Mouse (Mus musculus) limb, embryonic 12.5 days (tissue): ENCODE results near the gene Safb. TPM values are rescaled to one million over a fixed set of nuclear protein-coding genes. Genes with fewer than 3 reads are reported as not detected.
A peak's percentile ranks its signal among the peaks of the same experiment; 100 is the strongest.

Experiments used
- ATAC-seq: fragments of 200-750 bp; cut with Nextera tagmentation; 2 replicates; pipeline ENCODE4 v1.8.0; 2017; ENCODE audit warnings: low read depth, moderate TSS enrichment; ENCODE audit not compliant: insufficient number of reproducible peaks, insufficient read depth, low FRiP score, low TSS enrichment
- H3K27ac ChIP-seq: fragments of 300-500 bp; sonication (generic); 2 replicates; pipeline ENCODE4 v1.5.1; 2016; ENCODE audit warnings: mild to moderate bottlenecking, moderate library complexity
- H3K27me3 ChIP-seq: fragments of 300-500 bp; sonication (generic); 2 replicates; pipeline ENCODE4 v1.6.1; 2016; ENCODE audit warnings: mild to moderate bottlenecking, moderate library complexity
- H3K36me3 ChIP-seq: fragments of 300-500 bp; sonication (generic); 2 replicates; pipeline ENCODE4 v1.6.1; 2016; ENCODE audit warnings: mild to moderate bottlenecking, moderate library complexity
- H3K4me1 ChIP-seq: fragments of 300-500 bp; sonication (generic); replicated peaks from 2 replicates; pipeline ENCODE4 v1.6.1; 2016
- H3K4me2 ChIP-seq: fragments of 300-500 bp; sonication (generic); 2 replicates; pipeline ENCODE4 v1.6.1; 2016; ENCODE audit warnings: mild to moderate bottlenecking, moderate library complexity
- H3K4me3 ChIP-seq: fragments of 300-500 bp; sonication (generic); replicated peaks from 2 replicates; pipeline ENCODE4 v1.5.1; 2016; ENCODE audit warnings: mild to moderate bottlenecking
- H3K9ac ChIP-seq: fragments of 300-500 bp; sonication (generic); replicated peaks from 2 replicates; pipeline ENCODE4 v1.6.1; 2016; ENCODE audit warnings: mild to moderate bottlenecking, moderate library complexity
- H3K9me3 ChIP-seq: fragments of 300-500 bp; sonication (generic); 2 replicates; pipeline ENCODE4 v1.6.1; 2016; ENCODE audit warnings: mild to moderate bottlenecking, moderate library complexity
- WGBS: fragments of 180-500 bp; shearing (Covaris S2); methylation state at CpG from one replicate; pipeline ENCODE4 v1.1.7; 2016; 5-methylcytosine and 5-hydroxymethylcytosine counted together
- polyA plus RNA-seq: library from polyadenylated mRNA; unstranded; fragments of >200 nt; fragmentation: Nextera tagmentation; extraction: Ambion mirVana; gene quantifications from 2 replicates; pipeline ENCODE4 v1.2.1, GENCODE M21; 2016

Gene Safb
- polyA plus RNA-seq, 1 experiment from 2014 or later: 151 TPM

DNA sequence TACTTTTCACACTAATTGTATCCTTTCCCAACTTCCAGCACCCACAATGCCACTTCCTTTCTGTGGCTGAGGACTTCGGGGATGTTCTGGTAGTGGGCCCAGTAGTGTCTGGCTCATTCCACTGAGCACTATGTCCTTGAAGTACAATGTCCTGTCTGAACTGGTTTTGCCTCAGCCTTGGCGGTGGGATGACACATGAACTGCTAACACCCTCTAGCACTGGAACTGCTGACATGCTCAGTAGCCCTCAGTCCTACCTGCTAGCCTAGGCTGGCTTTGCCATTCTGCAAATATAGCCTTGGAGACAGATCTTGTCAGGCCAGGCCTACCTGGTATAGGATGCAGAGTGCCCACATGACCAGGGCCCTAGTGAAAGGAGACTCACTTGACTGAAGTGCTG is 22.8 kb upstream of the Safb start:
- WGBS: 93% methylated on average over 2 of the region's 2 CpGs
- Histone ChIP-seq H3K4me3 (no peak overlapping the region), H3K27ac (no peak overlapping the region), H3K4me1 (no peaks in the 10 kb centered on the region), H3K9me3 (no peaks in the 10 kb centered on the region), H3K36me3 (peaks cover 61% of the 10 kb centered on the region), H3K9ac (no peak overlapping the region), H3K4me2 (no peak overlapping the region), H3K27me3 (no peaks in the 10 kb centered on the region)
- no peak for ATAC-seq

DNA sequence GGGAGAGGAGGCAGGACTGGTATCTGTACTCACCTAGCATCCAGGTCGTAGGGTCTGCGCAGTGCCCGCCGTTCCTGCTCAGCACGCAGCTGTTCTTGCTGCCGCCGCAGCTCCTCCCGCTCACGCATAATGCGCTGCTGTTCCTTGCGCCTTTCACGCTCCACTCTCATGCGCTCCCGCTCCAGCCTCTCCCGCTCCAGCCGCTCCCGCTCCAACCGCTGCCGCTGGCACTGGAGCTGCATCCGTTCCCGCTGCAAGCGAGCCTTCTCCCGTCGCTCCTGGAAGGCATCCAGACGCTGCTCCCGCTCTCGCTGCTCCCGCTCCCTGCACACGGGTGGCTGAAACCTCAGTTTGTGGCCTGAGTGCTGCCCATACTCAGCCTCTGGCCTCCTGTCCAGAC is 18.3 kb upstream of the Safb start:
- no peak overlapping the region for H3K27ac ChIP-seq
- H3K36me3 ChIP-seq: peaks cover 100% of the 10 kb centered on the region

DNA sequence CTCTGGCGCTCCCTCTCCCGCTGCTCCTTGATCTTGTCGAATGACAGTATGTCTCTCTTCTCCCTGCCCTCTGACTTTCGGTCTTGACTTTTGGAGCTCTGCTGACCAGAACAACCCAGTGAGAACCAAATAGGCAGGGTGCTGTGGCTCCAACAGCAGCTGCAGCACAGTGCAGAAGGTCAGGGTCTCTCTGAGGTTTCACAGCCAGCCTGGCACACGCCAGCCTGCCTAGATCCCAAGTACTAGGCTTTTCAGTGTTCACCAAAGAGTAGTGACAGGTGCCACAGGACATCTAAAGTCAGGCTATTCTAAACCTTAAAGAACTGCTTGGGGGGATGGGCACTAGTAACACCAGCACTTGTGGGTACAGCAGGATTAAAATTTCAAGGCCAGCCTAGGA is 17.7 kb upstream of the Safb start:
- no peaks in the 10 kb centered on the region for H3K27me3 ChIP-seq
- ATAC-seq: no peak
- H3K9me3 ChIP-seq: no peaks in the 10 kb centered on the region
- no peak overlapping the region for H3K9ac ChIP-seq
- H3K4me3 ChIP-seq: no peak overlapping the region
- H3K4me1 ChIP-seq: no peaks in the 10 kb centered on the region
- peaks cover 100% of the 10 kb centered on the region for H3K36me3 ChIP-seq
- H3K27ac ChIP-seq: no peak overlapping the region
- 92% methylated on average over 5 of the region's 5 CpGs for WGBS
- no peak overlapping the region for H3K4me2 ChIP-seq

More for the DNA sequence above, 18.3 kb upstream of the Safb start:
- Histone ChIP-seq H3K27me3 (no peaks in the 10 kb centered on the region), H3K4me3 (no peak overlapping the region), H3K4me2 (no peak overlapping the region), H3K9me3 (no peaks in the 10 kb centered on the region), H3K4me1 (no peaks in the 10 kb centered on the region), H3K9ac (no peak overlapping the region)
- no peak for ATAC-seq
- WGBS: 95% methylated on average over 29 of the region's 29 CpGs

DNA sequence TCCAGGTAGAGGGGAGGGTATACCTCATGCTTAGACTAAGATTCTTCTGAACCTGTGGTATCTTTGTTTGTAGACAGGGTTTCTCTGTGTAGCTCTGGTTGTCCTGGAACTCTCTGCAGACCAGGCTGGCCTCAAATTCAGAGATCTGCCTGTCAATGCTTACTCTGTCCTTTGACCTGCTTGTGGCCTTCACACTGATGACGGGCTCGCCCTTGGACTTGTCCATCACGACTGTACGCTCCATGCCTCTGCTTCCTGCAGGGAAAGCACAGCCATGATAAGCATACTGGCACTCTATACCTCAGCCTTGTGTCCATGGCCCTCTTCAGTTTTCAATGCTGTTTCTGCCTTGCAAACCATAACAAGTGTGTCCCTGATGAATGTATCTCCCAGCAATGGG is 17.3 kb upstream of the Safb start:
- 94% methylated on average over 4 of the region's 4 CpGs for WGBS
- no peaks in the 10 kb centered on the region for H3K27me3 ChIP-seq
- no peak for ATAC-seq

DNA sequence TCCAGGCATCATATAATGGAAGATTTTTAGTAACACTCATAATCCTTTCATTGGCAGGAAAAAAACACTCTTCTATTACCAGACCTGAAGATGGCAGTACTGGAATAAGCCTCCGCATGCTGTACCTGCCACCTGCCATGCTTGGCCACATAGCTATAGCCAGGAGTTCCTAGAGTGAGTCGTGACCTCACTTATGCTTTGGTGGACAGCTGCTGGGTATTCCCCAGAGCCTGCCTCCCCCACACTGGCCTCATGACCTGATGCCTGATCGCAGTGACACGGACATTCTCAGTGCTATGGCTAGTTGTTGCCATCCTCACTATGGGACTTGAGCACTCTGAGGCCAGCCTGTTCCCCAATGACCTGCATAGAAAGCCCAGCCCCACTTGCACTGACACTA is 14.3 kb upstream of the Safb start:
- Histone ChIP-seq H3K27ac (no peak overlapping the region), H3K9ac (no peak overlapping the region), H3K36me3 (peaks cover 98% of the 10 kb centered on the region), H3K4me1 (no peaks in the 10 kb centered on the region), H3K4me3 (no peak overlapping the region), H3K9me3 (no peaks in the 10 kb centered on the region), H3K27me3 (no peaks in the 10 kb centered on the region), H3K4me2 (no peak overlapping the region)
- 89% methylated on average over 4 of the region's 4 CpGs for WGBS
- no peak for ATAC-seq

More for the DNA sequence above, 17.3 kb upstream of the Safb start:
- Histone ChIP-seq H3K4me1 (no peaks in the 10 kb centered on the region), H3K36me3 (peaks cover 100% of the 10 kb centered on the region), H3K4me3 (no peak overlapping the region), H3K9ac (no peak overlapping the region), H3K4me2 (no peak overlapping the region), H3K27ac (no peak overlapping the region), H3K9me3 (no peaks in the 10 kb centered on the region)

DNA sequence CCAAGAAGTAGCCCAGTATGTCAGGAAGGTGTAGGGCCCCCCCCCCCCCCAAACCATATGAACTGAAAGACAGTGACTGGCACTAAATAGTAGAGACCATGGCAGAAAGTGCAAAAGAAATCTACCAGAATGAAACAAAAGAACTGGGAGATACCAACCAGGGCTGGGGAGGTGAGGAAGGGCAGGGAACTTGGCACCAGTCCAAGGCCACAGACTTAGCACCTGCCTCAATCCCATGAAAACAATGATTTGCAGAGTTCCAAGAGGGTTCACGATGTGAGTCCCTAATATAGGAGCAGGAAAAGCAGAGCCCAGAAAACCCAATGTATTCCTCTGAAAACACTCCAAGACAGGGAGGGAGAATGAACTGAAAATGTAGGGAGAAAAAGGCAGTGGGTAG is 12.5 kb upstream of the Safb start:
- H3K27me3 ChIP-seq: no peaks in the 10 kb centered on the region
- H3K36me3 ChIP-seq: peaks cover 94% of the 10 kb centered on the region
- H3K27ac ChIP-seq: no peak overlapping the region
- H3K4me2 ChIP-seq: no peak overlapping the region
- no peak overlapping the region for H3K4me3 ChIP-seq
- no peak for ATAC-seq
- H3K9me3 ChIP-seq: no peaks in the 10 kb centered on the region
- H3K4me1 ChIP-seq: no peaks in the 10 kb centered on the region
- WGBS: 79% methylated on average over 1 of the region's 1 CpGs
- H3K9ac ChIP-seq: no peak overlapping the region

DNA sequence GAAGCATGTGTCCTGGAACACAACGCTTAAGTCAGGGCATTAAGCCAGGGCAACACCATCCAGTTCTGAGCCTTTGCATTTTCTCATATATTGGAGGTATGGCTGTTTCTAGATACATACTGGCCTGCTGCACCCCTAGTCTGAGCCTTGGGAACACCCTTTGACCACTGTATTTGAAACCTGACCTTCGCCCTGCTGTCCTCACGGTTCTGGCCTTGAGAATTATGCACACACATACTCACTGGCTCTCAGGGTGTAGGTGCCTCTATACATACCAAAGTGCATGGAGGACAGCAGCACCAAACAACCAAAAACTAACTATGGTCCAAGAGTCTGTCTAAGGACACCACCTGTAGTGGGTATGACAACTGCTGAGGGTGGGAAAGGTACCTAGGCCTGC is 11.7 kb upstream of the Safb start:
- H3K27me3 ChIP-seq: no peaks in the 10 kb centered on the region
- WGBS: 92% methylated on average over 3 of the region's 3 CpGs
- H3K9me3 ChIP-seq: no peaks in the 10 kb centered on the region
- ATAC-seq: no peak
- H3K4me3 ChIP-seq: no peak overlapping the region
- no peak overlapping the region for H3K9ac ChIP-seq
- H3K36me3 ChIP-seq: peaks cover 94% of the 10 kb centered on the region
- H3K27ac ChIP-seq: no peak overlapping the region
- H3K4me2 ChIP-seq: no peak overlapping the region
- no peaks in the 10 kb centered on the region for H3K4me1 ChIP-seq

DNA sequence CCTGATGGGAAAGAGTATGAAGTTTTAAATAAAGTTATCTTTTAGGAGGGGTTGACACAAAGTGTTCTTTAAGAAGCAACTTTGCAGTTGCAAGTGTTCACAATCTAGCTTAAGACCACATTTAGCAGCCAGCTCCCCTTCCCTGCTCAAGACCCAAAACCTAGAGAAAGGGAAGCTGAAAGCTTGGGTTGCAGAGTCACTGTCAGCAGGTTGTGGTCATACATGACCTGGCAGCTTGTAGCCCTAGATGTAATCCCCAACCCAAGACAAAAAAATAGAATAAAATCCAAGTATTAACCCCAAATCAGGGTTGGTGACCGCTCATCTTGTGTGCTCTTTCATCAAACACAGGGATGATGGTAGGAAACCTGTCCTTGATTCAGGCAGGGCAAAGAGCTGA is 1.6 kb upstream of the Safb start:
- peak overlapping the region; percentile 91 for H3K4me3 ChIP-seq
- no peak overlapping the region for H3K27ac ChIP-seq
- ATAC-seq: no peak
- H3K36me3 ChIP-seq: peaks cover 72% of the 10 kb centered on the region
- peak overlapping the region; percentile 91 for H3K4me2 ChIP-seq
- H3K9me3 ChIP-seq: no peaks in the 10 kb centered on the region
- H3K27me3 ChIP-seq: no peaks in the 10 kb centered on the region
- WGBS: 63% methylated on average over 1 of the region's 1 CpGs
- H3K4me1 ChIP-seq: peaks cover 38% of the 10 kb centered on the region
- H3K9ac ChIP-seq: peak overlapping the region; percentile 85

DNA sequence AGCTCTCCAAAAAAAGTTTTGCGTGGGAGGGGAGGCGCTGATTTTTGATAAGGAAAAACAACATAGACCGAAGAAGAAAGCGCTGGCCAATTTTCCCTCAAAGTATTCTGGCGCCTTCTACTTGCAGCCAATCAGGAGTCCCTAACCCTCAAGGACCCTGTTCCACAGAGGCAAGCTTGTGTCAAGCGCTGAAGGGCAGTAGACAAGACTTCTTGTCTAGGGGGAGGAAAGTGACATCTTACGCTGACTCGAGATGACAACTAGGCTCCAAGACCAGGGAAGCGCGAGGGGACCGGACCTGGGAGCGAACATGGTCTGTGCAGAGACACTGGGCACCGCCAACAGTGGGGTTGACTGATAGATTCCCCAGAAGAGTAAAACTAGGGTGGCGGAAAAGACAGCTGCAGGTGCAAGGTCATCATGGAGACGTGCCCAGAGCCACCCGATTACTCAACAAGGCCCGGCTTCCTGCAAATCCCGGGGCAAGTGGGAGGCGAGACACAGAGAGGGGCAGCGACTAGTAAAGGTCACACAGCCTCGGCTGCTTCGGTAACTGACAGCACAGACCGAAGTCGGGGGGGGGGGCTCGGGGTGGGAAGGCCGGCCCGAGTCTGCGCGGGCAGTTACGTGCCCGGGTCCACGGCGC is 891 bp upstream of the Safb start:
- WGBS: 4% methylated on average over 32 of the region's 33 CpGs
- peaks cover 72% of the 10 kb centered on the region for H3K36me3 ChIP-seq
- peaks cover 40% of the 10 kb centered on the region for H3K4me1 ChIP-seq
- ATAC-seq: no peak; the same call in 1 of the 2 replicates
- no peaks in the 10 kb centered on the region for H3K9me3 ChIP-seq
- H3K27ac ChIP-seq: peak overlapping the region; percentile 94
- H3K27me3 ChIP-seq: no peaks in the 10 kb centered on the region
- H3K4me3 ChIP-seq: peak overlapping the region; percentile 91
- peak overlapping the region; percentile 85 for H3K9ac ChIP-seq
- H3K4me2 ChIP-seq: peak overlapping the region; percentile 91

DNA sequence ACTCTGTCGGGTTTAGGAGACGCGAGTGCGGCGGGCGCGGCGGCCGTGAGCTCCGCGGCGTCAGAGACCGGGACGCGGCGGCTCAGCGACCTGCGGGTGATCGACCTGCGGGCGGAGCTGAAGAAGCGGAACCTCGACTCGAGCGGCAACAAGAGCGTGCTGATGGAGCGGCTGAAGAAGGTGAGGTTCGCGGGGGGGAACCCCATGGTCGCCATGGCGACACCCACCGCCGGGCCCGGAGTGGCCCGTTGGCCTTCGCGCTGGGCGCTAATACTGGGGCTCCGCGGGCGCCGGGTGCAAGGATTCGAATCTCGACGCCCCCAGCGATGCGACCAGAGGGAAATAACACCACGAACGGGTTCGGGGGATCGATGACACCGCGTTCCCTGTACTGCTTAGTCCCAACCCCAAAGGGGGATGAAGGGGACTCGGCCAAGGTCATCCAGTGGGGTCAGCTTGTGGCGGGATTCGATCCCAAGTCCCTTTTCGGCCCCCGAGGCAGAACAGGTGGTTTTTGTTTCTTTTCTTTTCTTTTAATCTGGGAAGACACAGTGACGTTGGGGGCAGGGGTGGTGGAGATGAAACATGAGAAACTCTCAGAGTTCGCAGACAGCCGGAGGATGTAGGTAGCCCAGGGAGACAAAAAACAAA is 671 bp downstream of the Safb start:
- Histone ChIP-seq H3K4me1 (peaks cover 40% of the 10 kb centered on the region), H3K4me2 (peak overlapping the region; percentile 75), H3K9me3 (no peaks in the 10 kb centered on the region), H3K27me3 (no peaks in the 10 kb centered on the region), H3K36me3 (peaks cover 72% of the 10 kb centered on the region), H3K4me3 (peak overlapping the region; percentile 91), H3K27ac (peak overlapping the region; percentile 93), H3K9ac (peak overlapping the region; percentile 94)
- under 1% methylated on average over 61 of the region's 61 CpGs for WGBS
- no peak for ATAC-seq

DNA sequence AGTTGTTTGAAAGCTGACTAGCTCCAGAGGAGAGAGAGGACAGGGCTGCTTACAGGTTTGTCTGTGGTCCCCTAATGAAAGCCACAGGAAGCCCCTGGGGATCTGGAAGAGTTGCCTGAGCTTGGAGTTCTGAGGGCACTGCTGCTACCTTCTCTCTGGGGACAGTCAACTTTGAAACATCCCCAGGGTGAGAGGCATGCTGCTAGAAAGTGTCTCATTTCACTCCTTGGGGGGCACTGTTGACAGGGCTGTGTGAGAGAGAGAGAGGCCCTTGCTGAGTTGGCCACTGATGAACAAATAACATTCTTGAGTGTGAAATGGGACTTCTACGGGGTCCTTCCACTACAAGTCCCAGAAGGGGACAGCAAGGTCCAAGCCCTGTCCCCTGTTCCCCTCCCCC is 3.1 kb downstream of the Safb start:
- no peak for ATAC-seq
- H3K4me1 ChIP-seq: peaks cover 32% of the 10 kb centered on the region
- 86% methylated on average over 1 of the region's 1 CpGs for WGBS
- H3K9me3 ChIP-seq: no peaks in the 10 kb centered on the region
- peaks cover 72% of the 10 kb centered on the region for H3K36me3 ChIP-seq
- no peak overlapping the region for H3K4me3 ChIP-seq
- no peak overlapping the region for H3K27ac ChIP-seq
- 0 out of 2 replicates have a peak overlapping the region, but pooled peaks have one; percentile 13 for H3K4me2 ChIP-seq
- no peak overlapping the region for H3K9ac ChIP-seq
- no peaks in the 10 kb centered on the region for H3K27me3 ChIP-seq

DNA sequence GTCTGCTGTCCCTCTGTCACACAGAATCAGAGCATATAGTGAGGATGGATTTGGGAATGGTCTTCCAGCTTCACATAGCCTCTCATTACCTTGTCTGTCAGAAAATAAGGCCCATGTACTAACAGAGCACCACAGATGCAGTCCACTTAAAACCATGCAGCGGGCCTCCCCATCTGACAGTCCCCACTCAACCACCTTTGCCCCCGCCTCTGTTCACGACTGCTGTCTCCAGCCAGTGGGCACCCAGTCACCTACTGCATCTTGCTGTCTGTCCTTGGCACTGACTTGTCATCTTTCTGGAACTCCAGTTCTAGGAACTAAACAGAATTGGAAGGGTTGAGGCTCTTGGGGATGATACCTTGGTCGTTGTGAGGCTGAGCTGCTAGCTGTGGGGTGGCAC is 4.3 kb downstream of the Safb start:
- Histone ChIP-seq H3K36me3 (peaks cover 80% of the 10 kb centered on the region), H3K9me3 (no peaks in the 10 kb centered on the region), H3K27ac (no peak overlapping the region), H3K9ac (no peak overlapping the region), H3K4me2 (no peak overlapping the region), H3K27me3 (no peaks in the 10 kb centered on the region), H3K4me1 (peaks cover 24% of the 10 kb centered on the region), H3K4me3 (no peak overlapping the region)
- whole genome bisulfite sequencing: 96% methylated on average over 4 of the region's 4 CpGs
- no peak for ATAC-seq
